Mouse (Mus musculus): ENCODE measurements at regions not wholly inside any gene's neighbourhood (a gene's known extent, or its start where the extent isn't known, plus 50 kb on each side); places are given as distances from the start of the nearest gene placed in this dataset.

GRCm38 (mm10) chr11:65543581-65543980, 244.5 kb downstream of the Map2k4 start:
- Histone ChIP-seq H3K4me1 (ENCODE audit: control insufficient read depth in 2 of 2, insufficient read depth in 2 of 2, low read length in 2 of 2, poor library complexity in 1 of 2) (no peaks in the 10 kb centered on the region), H3K9ac (ENCODE audit: insufficient read depth, low read depth, low read length, poor library complexity, severe bottlenecking) (no peak overlapping the region), H3K36me3 (ENCODE audit: control insufficient read depth, insufficient read depth, low read length, poor library complexity, severe bottlenecking) (no peaks in the 10 kb centered on the region), H3K27ac (ENCODE audit: insufficient read depth, low read depth, low read length, poor library complexity, severe bottlenecking) (no peak overlapping the region), H3K9me3 (ENCODE audit: control insufficient read depth, insufficient read depth, low read depth, low read length) (no peaks in the 10 kb centered on the region), H3K4me3 (ENCODE audit: insufficient read depth in 1 of 2, low read depth in 1 of 2, low read length in 2 of 2, poor library complexity in 1 of 2, severe bottlenecking in 1 of 2) (no peak overlapping the region)
- in situ Hi-C loops (cut with MboI; ENCODE audit: low sequenced_read_pairs in 2 of 2, unreplicated experiment in 2 of 2), result no loop called here
- no peak for TF ChIP-seq ZNF384 (IDR thresholded peaks at IDR 0.05; ENCODE audit: low read depth, low read length)
- TF ChIP-seq ZC3H11A (IDR thresholded peaks at IDR 0.05; ENCODE audit: borderline replicate concordance, low read depth, low read length), result no peak
- no peak for TF ChIP-seq MAFK (IDR thresholded peaks at IDR 0.05; ENCODE audit: insufficient read depth, low read depth, low read length)
- no peak for TF ChIP-seq CHD2 (IDR thresholded peaks at IDR 0.05; ENCODE audit: low read depth, low read length)
- no peak for TF ChIP-seq HCFC1 (IDR thresholded peaks at IDR 0.05; ENCODE audit: borderline replicate concordance, insufficient read depth, low read length)
- no peak for DNase-seq (ENCODE audit: low read depth, low spot score)

GRCm38 (mm10) chr11:65537046-65537630, 251.0 kb downstream of the Map2k4 start:
- H3K4me1 ChIP-seq (ENCODE audit: control insufficient read depth in 2 of 2, insufficient read depth in 2 of 2, low read length in 2 of 2, poor library complexity in 1 of 2), result no peaks in the 10 kb centered on the region
- H3K36me3 ChIP-seq (ENCODE audit: control insufficient read depth, insufficient read depth, low read length, poor library complexity, severe bottlenecking), result no peaks in the 10 kb centered on the region
- DNase-seq (ENCODE audit: low read depth, low spot score), result no peak
- TF ChIP-seq ZC3H11A (IDR thresholded peaks at IDR 0.05; ENCODE audit: borderline replicate concordance, low read depth, low read length), result no peak
- TF ChIP-seq HCFC1 (IDR thresholded peaks at IDR 0.05; ENCODE audit: borderline replicate concordance, insufficient read depth, low read length), result no peak
- TF ChIP-seq ZNF384 (IDR thresholded peaks at IDR 0.05; ENCODE audit: low read depth, low read length), result no peak
- TF ChIP-seq MAFK (IDR thresholded peaks at IDR 0.05; ENCODE audit: insufficient read depth, low read depth, low read length), result no peak
- TF ChIP-seq CHD2 (IDR thresholded peaks at IDR 0.05; ENCODE audit: low read depth, low read length), result no peak
- H3K9me3 ChIP-seq (ENCODE audit: control insufficient read depth, insufficient read depth, low read depth, low read length), result no peaks in the 10 kb centered on the region
- in situ Hi-C loops (cut with MboI; ENCODE audit: low sequenced_read_pairs in 2 of 2, unreplicated experiment in 2 of 2), result no loop called here
- no peak overlapping the region for H3K9ac ChIP-seq (ENCODE audit: insufficient read depth, low read depth, low read length, poor library complexity, severe bottlenecking)
- H3K27ac ChIP-seq (ENCODE audit: insufficient read depth, low read depth, low read length, poor library complexity, severe bottlenecking), result no peak overlapping the region
- no peak overlapping the region for H3K4me3 ChIP-seq (ENCODE audit: insufficient read depth in 1 of 2, low read depth in 1 of 2, low read length in 2 of 2, poor library complexity in 1 of 2, severe bottlenecking in 1 of 2)

GRCm38 (mm10) chr11:65535726-65536442, 252.2 kb downstream of the Map2k4 start:
- in situ Hi-C loops (cut with MboI; ENCODE audit: low sequenced_read_pairs in 2 of 2, unreplicated experiment in 2 of 2), result no loop called here
- DNase-seq (ENCODE audit: low read depth, low spot score), result no peak
- Histone ChIP-seq H3K27ac (ENCODE audit: insufficient read depth, low read depth, low read length, poor library complexity, severe bottlenecking) (no peak overlapping the region), H3K9me3 (ENCODE audit: control insufficient read depth, insufficient read depth, low read depth, low read length) (no peaks in the 10 kb centered on the region), H3K4me3 (ENCODE audit: insufficient read depth in 1 of 2, low read depth in 1 of 2, low read length in 2 of 2, poor library complexity in 1 of 2, severe bottlenecking in 1 of 2) (no peak overlapping the region), H3K9ac (ENCODE audit: insufficient read depth, low read depth, low read length, poor library complexity, severe bottlenecking) (no peak overlapping the region), H3K36me3 (ENCODE audit: control insufficient read depth, insufficient read depth, low read length, poor library complexity, severe bottlenecking) (no peaks in the 10 kb centered on the region), H3K4me1 (ENCODE audit: control insufficient read depth in 2 of 2, insufficient read depth in 2 of 2, low read length in 2 of 2, poor library complexity in 1 of 2) (no peaks in the 10 kb centered on the region)
- TF ChIP-seq MAFK (IDR thresholded peaks at IDR 0.05; ENCODE audit: insufficient read depth, low read depth, low read length), result no peak
- no peak for TF ChIP-seq ZC3H11A (IDR thresholded peaks at IDR 0.05; ENCODE audit: borderline replicate concordance, low read depth, low read length)
- no peak for TF ChIP-seq HCFC1 (IDR thresholded peaks at IDR 0.05; ENCODE audit: borderline replicate concordance, insufficient read depth, low read length)
- TF ChIP-seq ZNF384 (IDR thresholded peaks at IDR 0.05; ENCODE audit: low read depth, low read length), result no peak
- TF ChIP-seq CHD2 (IDR thresholded peaks at IDR 0.05; ENCODE audit: low read depth, low read length), result no peak

- in situ Hi-C loops (cut with MboI; ENCODE audit: low sequenced_read_pairs in 2 of 2, unreplicated experiment in 2 of 2), result no loop called here
- H3K4me1 ChIP-seq (ENCODE audit: control insufficient read depth in 2 of 2, insufficient read depth in 2 of 2, low read length in 2 of 2, poor library complexity in 1 of 2), result no peaks in the 10 kb centered on the region
These were observed 257.4 kb downstream of the Map2k4 start for GRCm38 (mm10) chr11:65530744-65531143.

More at GRCm38 (mm10) chr11:65530744-65531143, 257.4 kb downstream of the Map2k4 start:
- DNase-seq (ENCODE audit: low read depth, low spot score), result no peak
- Histone ChIP-seq H3K9ac (ENCODE audit: insufficient read depth, low read depth, low read length, poor library complexity, severe bottlenecking) (no peak overlapping the region), H3K9me3 (ENCODE audit: control insufficient read depth, insufficient read depth, low read depth, low read length) (no peaks in the 10 kb centered on the region), H3K36me3 (ENCODE audit: control insufficient read depth, insufficient read depth, low read length, poor library complexity, severe bottlenecking) (no peaks in the 10 kb centered on the region), H3K4me3 (ENCODE audit: insufficient read depth in 1 of 2, low read depth in 1 of 2, low read length in 2 of 2, poor library complexity in 1 of 2, severe bottlenecking in 1 of 2) (no peak overlapping the region), H3K27ac (ENCODE audit: insufficient read depth, low read depth, low read length, poor library complexity, severe bottlenecking) (no peak overlapping the region)
- TF ChIP-seq MAFK (IDR thresholded peaks at IDR 0.05; ENCODE audit: insufficient read depth, low read depth, low read length) (no peak), ZNF384 (IDR thresholded peaks at IDR 0.05; ENCODE audit: low read depth, low read length) (no peak), CHD2 (IDR thresholded peaks at IDR 0.05; ENCODE audit: low read depth, low read length) (no peak), ZC3H11A (IDR thresholded peaks at IDR 0.05; ENCODE audit: borderline replicate concordance, low read depth, low read length) (no peak), HCFC1 (IDR thresholded peaks at IDR 0.05; ENCODE audit: borderline replicate concordance, insufficient read depth, low read length) (no peak)

Data from ES-E14 (cell line).